Mouse (Mus musculus) small intestine, adult 2 months (tissue): Measurements from ENCODE around the gene Mtr.

ENCODE experiments used
- CTCF ChIP-seq: fragments of 200-500 bp; IDR thresholded peaks from 2 replicates; pipeline ENCODE4 v1.5.1; 2012; ENCODE audit warnings: low read depth, mild to moderate bottlenecking, control low read depth, inconsistent platforms, low read length, moderate library complexity, mixed read lengths; ENCODE audit not compliant: insufficient replicate concordance, insufficient read length; ENCODE audit errors: extremely low read depth
- POLR2A ChIP-seq: fragments of 200-500 bp; IDR thresholded peaks from 2 replicates; pipeline ENCODE4 v1.6.1; 2012; ENCODE audit warnings: low read depth, mild to moderate bottlenecking, control low read depth, inconsistent platforms, low read length, moderate library complexity

DNA sequence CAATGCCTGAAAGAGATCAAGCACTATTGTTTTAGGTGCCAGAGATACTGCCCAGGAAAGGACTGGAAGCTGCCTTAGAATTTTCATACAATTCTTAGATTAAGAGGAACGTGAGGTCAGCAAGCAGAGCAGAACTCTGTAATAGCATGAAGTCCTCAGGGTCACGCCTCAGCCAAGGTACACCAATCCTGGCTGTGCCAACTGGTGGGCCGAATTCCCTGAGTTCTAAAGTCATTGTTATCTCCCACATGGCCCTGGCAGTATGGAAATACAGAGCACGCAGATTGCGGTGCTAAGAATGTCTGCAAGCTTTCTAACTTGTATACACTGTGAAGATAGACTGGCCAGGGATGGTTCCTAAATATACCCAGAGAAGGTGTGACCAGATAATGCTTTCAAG, 43.0 kb downstream of the Mtr start:
- TF ChIP-seq CTCF (no peak), POLR2A (no peak)
